Mouse (Mus musculus): ENCODE measurements around the gene Uts2. TPM values are rescaled to one million over a fixed set of nuclear protein-coding genes. Genes with fewer than 3 reads are reported as not detected.

Gene Uts2
- polyA plus RNA-seq (2021; fragmentation: Nextera tagmentation): not detected in 2 replicates
- long read RNA-seq, experiment 1, partial matches to known transcripts: 0 of 5 reads
- long read RNA-seq, experiment 1, other reads (novel, unspliced or antisense): 5 of 5 reads
- long read RNA-seq, experiment 2: 0 reads

GRCm38 (mm10) chr4:150996797-150997196, at the start of gene Uts2:
Uts2 (plus strand) TSS chr4:150997097.

GRCm38 (mm10) chr4:151044037-151044943, 47.4 kb downstream of the Uts2 start, which contains the start of gene Per3:
Per3 (minus strand) TSS chr4:151044665.

Other genes with a start within 250 kb of the Uts2 start
- gene Errfi1, start 143.2 kb upstream of the Uts2 start, polyA plus RNA-seq (2021; fragmentation: Nextera tagmentation): 21.6 and 21.8 TPM in 2 replicates
- gene Park7, start 82.7 kb upstream of the Uts2 start, polyA plus RNA-seq (2021; fragmentation: Nextera tagmentation): 493 and 567 TPM in 2 replicates
- 0.34 and 0.48 TPM in 2 replicates for gene Tnfrsf9, start 82.5 kb upstream of the Uts2 start, polyA plus RNA-seq (2021; fragmentation: Nextera tagmentation)
- 15.7 and 16.7 TPM in 2 replicates for gene Per3, start 47.6 kb downstream of the Uts2 start, polyA plus RNA-seq (2021; fragmentation: Nextera tagmentation)
- gene Vamp3, start 60.9 kb downstream of the Uts2 start, polyA plus RNA-seq (2021; fragmentation: Nextera tagmentation): 30.3 and 31.6 TPM in 2 replicates
- not detected in 2 replicates for gene Gm13090, start 92.5 kb downstream of the Uts2 start, polyA plus RNA-seq (2021; fragmentation: Nextera tagmentation)